Mouse (Mus musculus) cerebellum, postnatal 4 days (tissue): Measurements from ENCODE around the gene Slfn2.

Experiments used
- DNase-seq, 2 experiments: peaks; one replicate each; pipeline ENCODE4 v3.0.0; 2022; ENCODE audit warnings: low spot score in 2 of 2, mixed read lengths in 1 of 2

Gene Slfn2

DNA sequence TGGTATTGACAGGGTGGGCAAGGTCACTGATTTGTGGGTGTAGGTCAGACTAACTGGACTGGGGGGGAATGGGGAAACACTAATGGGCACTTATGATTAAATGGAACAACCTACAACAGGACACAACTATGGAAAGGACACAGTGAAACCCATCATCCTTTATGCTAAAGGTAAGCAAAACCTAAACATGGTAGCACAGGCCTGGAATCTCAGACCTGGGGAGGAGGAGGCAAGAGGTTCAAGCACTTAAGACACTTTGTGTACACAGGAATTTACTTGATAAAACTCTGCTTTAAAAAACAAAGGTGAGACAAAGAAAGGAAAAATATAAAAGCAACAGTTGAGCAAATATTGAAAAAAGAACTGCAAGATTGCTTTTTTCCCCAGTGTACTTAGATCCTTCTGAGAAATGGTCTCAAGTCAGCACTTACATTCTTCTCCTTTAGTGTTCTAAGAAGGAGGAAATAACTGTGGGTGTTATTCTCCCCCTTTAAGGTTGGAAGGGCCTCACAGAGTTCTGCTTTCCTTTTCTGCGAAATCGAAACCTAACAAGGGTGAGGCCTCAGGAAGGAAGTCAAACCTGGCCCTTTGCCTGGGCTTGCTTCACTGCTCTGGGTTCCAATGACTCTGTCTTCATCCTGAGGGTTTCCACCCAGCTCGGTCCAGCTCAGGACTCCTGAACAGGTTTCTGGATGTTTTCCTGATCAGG, 13.0 kb downstream of the Slfn2 start:
- no peak for DNase-seq

DNA sequence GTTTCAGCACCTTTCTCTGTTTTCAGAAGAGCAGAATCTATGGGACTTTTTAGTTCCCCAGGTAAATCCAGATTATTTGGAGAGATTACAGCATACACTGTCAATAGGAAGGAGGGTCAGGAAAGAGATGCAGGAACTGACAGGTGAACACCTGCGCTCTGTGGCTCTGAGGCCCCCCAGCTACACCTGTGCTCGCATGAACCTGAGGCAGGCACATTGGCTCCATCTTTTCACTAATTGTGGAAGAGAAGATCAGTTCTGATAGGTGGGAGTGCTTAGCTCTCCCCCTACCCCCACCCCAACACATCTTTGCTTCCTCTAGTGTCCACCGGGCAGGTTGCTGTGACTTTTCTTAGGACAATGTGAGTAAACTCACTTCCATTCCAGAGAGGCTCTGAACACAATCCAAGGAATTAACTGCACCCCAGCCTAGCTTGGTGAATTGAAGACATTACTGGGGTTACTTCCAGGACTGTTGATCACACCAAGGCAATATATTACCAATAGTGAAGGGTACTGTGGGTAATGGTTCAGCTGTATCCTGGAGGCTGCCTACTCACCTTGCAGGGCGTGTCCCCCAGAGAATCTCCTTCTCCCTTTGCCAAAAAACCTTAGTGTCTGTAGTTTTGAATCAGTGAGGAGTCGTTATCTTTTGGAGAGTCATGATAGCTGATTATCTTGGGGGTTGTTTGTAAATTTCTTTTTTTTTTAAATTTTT, 13.7 kb downstream of the Slfn2 start:
- DNase-seq, result no peak

DNA sequence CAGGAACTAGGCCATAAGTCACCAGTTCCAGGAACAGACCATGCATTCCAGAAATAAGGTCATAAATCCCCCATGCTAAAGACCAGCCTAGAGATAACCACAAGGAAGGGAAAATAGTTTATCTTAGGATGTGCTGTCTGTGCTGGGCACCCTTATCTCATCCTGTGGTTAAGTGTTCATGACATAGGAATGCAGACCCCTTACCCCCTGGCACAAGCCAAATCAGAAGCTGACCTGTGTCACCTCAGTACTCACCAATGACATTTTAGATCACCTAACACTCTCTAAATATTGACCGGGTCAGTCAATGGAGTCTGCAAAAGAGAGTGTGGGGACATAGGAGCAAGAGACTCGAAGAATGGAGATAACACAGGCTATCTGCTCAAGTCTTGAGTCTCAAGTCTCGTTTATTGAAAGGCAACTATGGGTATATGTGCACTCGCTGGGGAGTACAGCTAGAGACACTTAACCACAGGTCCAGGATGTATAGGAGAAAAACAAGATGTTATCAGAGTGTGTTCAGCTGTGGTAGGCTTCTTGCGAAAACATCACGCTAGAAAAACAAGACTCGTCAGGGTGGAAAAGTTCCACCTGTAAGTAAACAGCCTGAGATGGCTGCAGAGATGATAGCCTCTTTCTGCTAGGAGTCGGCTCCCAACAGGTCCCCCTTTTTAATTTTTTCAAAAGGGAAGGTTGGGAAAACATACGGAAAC, 14.7 kb downstream of the Slfn2 start:
- DNase-seq, result no peak

DNA sequence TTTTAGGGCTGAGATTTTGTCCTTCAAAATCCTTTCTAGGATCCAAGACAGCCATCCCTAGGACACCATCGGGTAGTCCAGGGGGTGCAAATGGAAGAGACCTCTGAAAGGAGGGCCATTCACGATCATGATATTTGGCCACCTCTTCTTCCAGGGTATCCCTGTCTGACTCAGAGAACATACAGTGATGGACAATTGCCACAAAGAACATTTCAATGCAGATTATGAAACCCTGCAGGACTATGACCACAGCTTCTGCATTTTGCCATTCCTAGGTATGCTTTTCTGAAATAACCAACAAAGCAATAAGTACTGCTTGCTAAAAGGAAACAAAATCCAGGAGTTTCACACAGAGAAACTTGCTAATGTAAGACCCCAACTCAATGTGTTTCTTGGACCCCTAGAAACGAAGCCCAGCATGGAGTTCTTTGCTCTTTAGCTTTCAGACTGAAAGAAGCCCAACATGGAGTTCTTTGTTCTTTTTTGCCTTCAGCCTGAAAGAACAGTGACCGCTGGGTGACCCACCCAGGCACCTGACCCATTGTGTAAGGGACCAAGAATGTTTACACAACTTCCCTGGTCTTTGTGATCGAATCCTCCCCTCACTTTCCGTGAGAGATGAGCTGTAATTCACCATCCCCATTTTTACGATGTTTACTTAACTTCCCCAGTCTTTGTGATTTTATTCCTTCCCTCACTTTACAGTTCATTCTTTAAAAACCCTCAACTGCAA, 18.0 kb downstream of the Slfn2 start:
- DNase-seq, result no peak

DNA sequence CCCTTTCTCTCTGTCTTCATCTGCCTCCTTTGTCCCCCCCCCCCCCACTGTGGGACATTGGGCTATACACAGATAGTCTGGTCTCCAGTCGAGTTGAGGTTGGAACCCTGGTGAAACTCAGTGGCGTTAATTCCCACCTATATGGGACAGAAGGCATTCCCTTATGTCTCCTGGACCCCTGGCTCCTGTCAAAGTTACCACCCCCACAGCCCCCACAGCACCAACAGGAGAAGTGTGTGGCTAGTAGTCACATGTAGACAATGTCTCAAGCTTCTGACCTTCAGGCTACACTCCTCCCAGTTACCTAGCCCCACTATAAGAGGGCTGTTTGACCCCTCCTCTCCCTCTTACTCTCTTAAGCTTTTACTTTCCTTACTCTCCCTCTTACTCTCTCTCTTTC, 19.2 kb downstream of the Slfn2 start:
- DNase-seq, result no peak

DNA sequence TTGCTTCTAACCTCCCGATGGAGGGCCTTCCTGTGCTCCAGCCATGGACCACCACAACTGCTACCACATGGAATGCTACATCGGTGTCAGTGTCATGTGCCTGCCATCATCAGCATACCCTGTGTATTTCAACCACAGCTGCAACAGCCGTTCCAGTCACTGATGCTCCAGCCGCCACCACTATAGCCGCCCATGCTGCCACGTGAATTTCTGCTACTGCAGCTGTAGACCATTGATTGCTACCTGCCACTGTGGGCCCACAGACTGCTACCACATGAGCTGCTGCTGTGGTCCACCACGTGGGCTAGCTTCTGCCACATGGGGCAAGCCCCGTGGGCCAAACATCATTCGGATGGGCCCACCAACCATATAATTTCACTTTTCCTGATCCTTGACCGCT, 19.8 kb downstream of the Slfn2 start:
- no peak for DNase-seq

DNA sequence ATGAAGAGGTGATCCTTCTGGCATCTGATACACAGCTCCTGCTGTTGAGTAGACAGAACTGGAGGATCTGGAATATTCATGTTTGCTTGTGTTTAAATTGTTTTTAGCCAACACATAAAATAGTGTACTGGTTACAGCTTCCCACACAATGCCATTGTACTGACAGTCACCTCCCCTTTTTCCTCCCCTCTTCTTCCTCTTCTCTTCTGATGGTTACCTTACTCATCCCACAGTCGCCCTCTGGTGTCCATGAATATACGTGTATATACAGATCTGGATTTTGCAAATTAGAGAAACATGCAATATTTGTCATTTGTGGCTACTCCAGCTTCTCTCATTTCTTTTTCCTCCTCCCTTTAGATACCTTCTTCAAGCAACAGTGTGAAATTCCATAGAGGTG, 50.2 kb downstream of the Slfn2 start:
- DNase-seq, result no peak

DNA sequence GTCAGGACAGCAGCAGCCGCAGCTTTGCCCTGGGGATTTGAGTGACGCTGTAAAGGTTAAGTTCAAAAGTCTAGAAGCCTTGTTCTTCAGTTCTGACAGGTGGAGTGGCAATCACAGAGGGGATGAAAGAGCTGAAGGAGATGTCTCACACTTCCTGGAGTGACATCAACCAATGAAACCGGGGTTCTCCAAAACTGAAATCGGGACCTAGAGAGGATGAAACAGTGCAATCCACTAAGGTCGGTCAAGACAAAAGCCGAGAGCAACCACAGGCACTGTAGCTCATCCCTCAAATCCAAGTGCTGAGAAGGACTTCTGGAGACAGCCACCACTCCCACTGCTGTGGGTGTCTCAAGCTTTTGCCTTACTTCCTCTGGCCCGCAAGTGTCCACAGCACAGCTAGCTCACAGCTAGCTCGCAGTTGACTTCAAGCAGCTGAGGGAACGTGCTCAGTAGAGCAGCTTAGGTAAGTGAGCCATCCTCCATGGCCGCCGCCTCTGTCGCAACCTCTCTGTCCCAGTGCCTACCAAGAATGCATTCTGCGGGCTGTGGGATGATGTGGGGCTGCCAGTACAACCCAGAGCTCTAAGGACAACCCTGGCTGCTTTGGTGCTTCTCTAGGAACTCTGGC, 51.8 kb downstream of the Slfn2 start, which contains the start of gene Slfn1:
Gene Slfn1, plus strand, starts transcription at position 253 of the 631 bp plus-strand sequence.
- no peak for DNase-seq

DNA sequence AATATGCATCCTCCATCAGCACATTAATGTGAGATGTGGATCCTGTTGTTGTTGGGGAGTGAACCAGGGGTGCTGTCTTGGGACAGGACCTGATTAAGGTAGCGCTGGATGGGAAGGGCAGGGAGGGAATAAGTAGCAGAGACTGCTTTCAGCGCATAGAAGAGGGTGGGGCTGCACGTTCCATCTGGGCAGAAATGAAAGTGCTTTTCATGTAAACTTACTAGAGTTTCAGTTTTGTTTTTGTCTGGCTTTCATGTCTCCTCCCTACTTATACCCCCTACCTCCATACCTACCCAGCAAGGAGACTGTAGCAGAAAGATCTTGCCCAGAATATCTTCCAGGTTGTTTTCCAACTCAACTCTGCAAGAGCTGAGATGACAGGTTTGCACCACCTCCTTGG, 53.1 kb downstream of the Slfn2 start:
- DNase-seq, result no peak
